Mouse (Mus musculus): ENCODE data around the gene Dcun1d3. TPM values are rescaled to one million over a fixed set of nuclear protein-coding genes. Genes with fewer than 3 reads are reported as not detected.

The Dcun1d3 gene
- polyA plus RNA-seq, 1 experiment from 2014 or later = 16.8 TPM

- Histone ChIP-seq H3K4me3 (replicated peaks) (no peak overlapping the region), H3K27me3 (no peaks in the 10 kb centered on the region), H3K27ac (no peak overlapping the region), H3K9ac (no peak overlapping the region), H3K36me3 (replicated peaks) (no peaks in the 10 kb centered on the region), H3K4me1 (peaks cover 27% of the 10 kb centered on the region), H3K9me3 (no peaks in the 10 kb centered on the region), H3K4me2 (no peak overlapping the region)
- ATAC-seq (ENCODE audit: low FRiP score) = no peak
- 93% methylated on average over 8 of the region's 8 CpGs for WGBS
Measured at GRCm38 (mm10) chr7:119897521-119898109, 1.5 kb upstream of the Dcun1d3 start.

- H3K4me1 ChIP-seq = peaks cover 27% of the 10 kb centered on the region
- H3K36me3 ChIP-seq (replicated peaks) = no peaks in the 10 kb centered on the region
- H3K27me3 ChIP-seq = no peaks in the 10 kb centered on the region
- peak; percentile 67 for ATAC-seq (ENCODE audit: low FRiP score)
- H3K27ac ChIP-seq = peak overlapping the region; percentile 79
- WGBS = 2% methylated on average over 15 of the region's 15 CpGs
- peak overlapping the region; percentile 80 for H3K9ac ChIP-seq
- H3K9me3 ChIP-seq = no peaks in the 10 kb centered on the region
- H3K4me2 ChIP-seq = peak overlapping the region; percentile 76
- peak overlapping the region; percentile 72 for H3K4me3 ChIP-seq (replicated peaks)
Measured at GRCm38 (mm10) chr7:119894818-119895544, 1.1 kb downstream of the Dcun1d3 start.

- 91% methylated on average over 4 of the region's 4 CpGs for WGBS
- ATAC-seq (ENCODE audit: low FRiP score) = no peak
- Histone ChIP-seq H3K27me3 (no peaks in the 10 kb centered on the region), H3K4me1 (peaks cover 27% of the 10 kb centered on the region), H3K36me3 (replicated peaks) (no peaks in the 10 kb centered on the region), H3K4me2 (no peak overlapping the region), H3K9me3 (no peaks in the 10 kb centered on the region), H3K4me3 (replicated peaks) (no peak overlapping the region), H3K27ac (no peak overlapping the region), H3K9ac (no peak overlapping the region)
Measured at GRCm38 (mm10) chr7:119892742-119893141, 3.4 kb downstream of the Dcun1d3 start.

GRCm38 (mm10) chr7:119892198-119892597, 3.9 kb downstream of the Dcun1d3 start:
- WGBS = 90% methylated on average over 1 of the region's 1 CpGs

GRCm38 (mm10) chr7:119887887-119888286, 8.2 kb downstream of the Dcun1d3 start:
- Histone ChIP-seq H3K4me2 (no peak overlapping the region), H3K4me1 (no peaks in the 10 kb centered on the region), H3K9ac (no peak overlapping the region), H3K36me3 (replicated peaks) (no peaks in the 10 kb centered on the region), H3K4me3 (replicated peaks) (no peak overlapping the region), H3K27ac (no peak overlapping the region), H3K9me3 (no peaks in the 10 kb centered on the region), H3K27me3 (no peaks in the 10 kb centered on the region)
- ATAC-seq (ENCODE audit: low FRiP score) = no peak
- WGBS = 92% methylated on average over 4 of the region's 4 CpGs

More at GRCm38 (mm10) chr7:119892198-119892597, 3.9 kb downstream of the Dcun1d3 start:
- H3K36me3 ChIP-seq (replicated peaks) = no peaks in the 10 kb centered on the region
- no peaks in the 10 kb centered on the region for H3K27me3 ChIP-seq
- H3K9me3 ChIP-seq = no peaks in the 10 kb centered on the region
- no peak overlapping the region for H3K4me2 ChIP-seq
- H3K9ac ChIP-seq = no peak overlapping the region
- no peak overlapping the region for H3K27ac ChIP-seq
- no peak for ATAC-seq (ENCODE audit: low FRiP score)
- H3K4me1 ChIP-seq = peaks cover 27% of the 10 kb centered on the region
- no peak overlapping the region for H3K4me3 ChIP-seq (replicated peaks)

GRCm38 (mm10) chr7:119881229-119881628, 14.9 kb downstream of the Dcun1d3 start:
- 90% methylated on average over 2 of the region's 2 CpGs for WGBS

GRCm38 (mm10) chr7:119880345-119880744, 15.8 kb downstream of the Dcun1d3 start:
- H3K27me3 ChIP-seq = no peaks in the 10 kb centered on the region
- WGBS = 92% methylated on average over 5 of the region's 5 CpGs

More at GRCm38 (mm10) chr7:119881229-119881628, 14.9 kb downstream of the Dcun1d3 start:
- Histone ChIP-seq H3K4me2 (no peak overlapping the region), H3K9ac (no peak overlapping the region), H3K27me3 (no peaks in the 10 kb centered on the region), H3K4me1 (no peaks in the 10 kb centered on the region), H3K4me3 (replicated peaks) (no peak overlapping the region), H3K27ac (no peak overlapping the region), H3K9me3 (no peaks in the 10 kb centered on the region), H3K36me3 (replicated peaks) (no peaks in the 10 kb centered on the region; the same call in 1 of the 2 replicates)
- no peak for ATAC-seq (ENCODE audit: low FRiP score)

GRCm38 (mm10) chr7:119879171-119879570, 16.9 kb downstream of the Dcun1d3 start:
- no peak overlapping the region for H3K4me3 ChIP-seq (replicated peaks)
- no peak overlapping the region for H3K27ac ChIP-seq
- H3K27me3 ChIP-seq = no peaks in the 10 kb centered on the region
- ATAC-seq (ENCODE audit: low FRiP score) = no peak
- H3K9me3 ChIP-seq = no peaks in the 10 kb centered on the region
- no peaks in the 10 kb centered on the region for H3K4me1 ChIP-seq
- H3K36me3 ChIP-seq (replicated peaks) = no peaks in the 10 kb centered on the region; the same call in 1 of the 2 replicates
- no peak overlapping the region for H3K4me2 ChIP-seq
- H3K9ac ChIP-seq = no peak overlapping the region
- WGBS = 97% methylated on average over 4 of the region's 4 CpGs

More at GRCm38 (mm10) chr7:119880345-119880744, 15.8 kb downstream of the Dcun1d3 start:
- H3K9me3 ChIP-seq = no peaks in the 10 kb centered on the region
- no peak overlapping the region for H3K4me3 ChIP-seq (replicated peaks)
- H3K4me1 ChIP-seq = no peaks in the 10 kb centered on the region
- no peak overlapping the region for H3K9ac ChIP-seq
- no peaks in the 10 kb centered on the region; the same call in 1 of the 2 replicates for H3K36me3 ChIP-seq (replicated peaks)
- no peak overlapping the region for H3K4me2 ChIP-seq
- ATAC-seq (ENCODE audit: low FRiP score) = no peak
- H3K27ac ChIP-seq = no peak overlapping the region

GRCm38 (mm10) chr7:119875776-119876440, 20.2 kb downstream of the Dcun1d3 start:
- ATAC-seq (ENCODE audit: low FRiP score) = no peak
- Histone ChIP-seq H3K4me2 (no peak overlapping the region), H3K27ac (no peak overlapping the region), H3K4me1 (peaks cover 15% of the 10 kb centered on the region; the same call in 1 of the 2 replicates), H3K36me3 (replicated peaks) (no peaks in the 10 kb centered on the region; the same call in 1 of the 2 replicates), H3K9ac (no peak overlapping the region), H3K27me3 (no peaks in the 10 kb centered on the region), H3K4me3 (replicated peaks) (no peak overlapping the region), H3K9me3 (no peaks in the 10 kb centered on the region)
- 78% methylated on average over 3 of the region's 3 CpGs for WGBS

GRCm38 (mm10) chr7:119873050-119873449, 23.0 kb downstream of the Dcun1d3 start:
- no peak overlapping the region for H3K4me2 ChIP-seq
- H3K9me3 ChIP-seq = no peaks in the 10 kb centered on the region
- no peak overlapping the region for H3K27ac ChIP-seq
- 46% methylated on average over 2 of the region's 2 CpGs for WGBS
- no peak overlapping the region for H3K9ac ChIP-seq
- H3K4me1 ChIP-seq = peaks cover 15% of the 10 kb centered on the region; the same call in 1 of the 2 replicates
- no peaks in the 10 kb centered on the region for H3K27me3 ChIP-seq
- ATAC-seq (ENCODE audit: low FRiP score) = no peak
- no peak overlapping the region for H3K4me3 ChIP-seq (replicated peaks)
- no peaks in the 10 kb centered on the region; the same call in 1 of the 2 replicates for H3K36me3 ChIP-seq (replicated peaks)

GRCm38 (mm10) chr7:119872204-119872603, 23.9 kb downstream of the Dcun1d3 start:
- Histone ChIP-seq H3K27ac (no peak overlapping the region), H3K27me3 (no peaks in the 10 kb centered on the region), H3K4me2 (no peak overlapping the region), H3K36me3 (replicated peaks) (no peaks in the 10 kb centered on the region), H3K9ac (no peak overlapping the region), H3K4me1 (peaks cover 15% of the 10 kb centered on the region; the same call in 1 of the 2 replicates), H3K4me3 (replicated peaks) (no peak overlapping the region), H3K9me3 (no peaks in the 10 kb centered on the region)
- no peak for ATAC-seq (ENCODE audit: low FRiP score)
- 91% methylated on average over 4 of the region's 4 CpGs for WGBS

GRCm38 (mm10) chr7:119866136-119866535, 30.0 kb downstream of the Dcun1d3 start:
- Histone ChIP-seq H3K4me3 (replicated peaks) (no peak overlapping the region), H3K4me1 (peaks cover 13% of the 10 kb centered on the region), H3K27me3 (no peaks in the 10 kb centered on the region), H3K4me2 (no peak overlapping the region), H3K27ac (no peak overlapping the region), H3K36me3 (replicated peaks) (no peaks in the 10 kb centered on the region), H3K9ac (no peak overlapping the region), H3K9me3 (no peaks in the 10 kb centered on the region)
- no peak for ATAC-seq (ENCODE audit: low FRiP score)
- WGBS = 91% methylated on average over 1 of the region's 1 CpGs
